Mouse (Mus musculus) left cerebral cortex, postnatal 10 days (tissue): ENCODE measurements around the gene D17H6S53E. TPM values are rescaled to one million over a fixed set of nuclear protein-coding genes. Genes with fewer than 3 reads are reported as not detected.

Experiments used
- DNase-seq, 2 experiments: peaks; one replicate each; pipeline ENCODE4 v3.0.0; 2021 to 2022; ENCODE audit warnings: low spot score in 2 of 2, mixed read lengths in 1 of 2; ENCODE audit errors: extremely low spot score in 1 of 2
- intact Hi-C: fragments of 180-260 bp; cut with DNase I; formaldehyde crosslinking; loops from one replicate; pipeline ENCODE4 v1.15.1; 2025
- total RNA-seq, 2 experiments: library from RNA; stranded (reverse); gene quantifications; 2 replicates each; pipeline ENCODE4 v1.2.3; 2021

Gene D17H6S53E
- total RNA-seq, 2 experiments from 2014 or later, result 23.8 to 24.6 TPM

DNA sequence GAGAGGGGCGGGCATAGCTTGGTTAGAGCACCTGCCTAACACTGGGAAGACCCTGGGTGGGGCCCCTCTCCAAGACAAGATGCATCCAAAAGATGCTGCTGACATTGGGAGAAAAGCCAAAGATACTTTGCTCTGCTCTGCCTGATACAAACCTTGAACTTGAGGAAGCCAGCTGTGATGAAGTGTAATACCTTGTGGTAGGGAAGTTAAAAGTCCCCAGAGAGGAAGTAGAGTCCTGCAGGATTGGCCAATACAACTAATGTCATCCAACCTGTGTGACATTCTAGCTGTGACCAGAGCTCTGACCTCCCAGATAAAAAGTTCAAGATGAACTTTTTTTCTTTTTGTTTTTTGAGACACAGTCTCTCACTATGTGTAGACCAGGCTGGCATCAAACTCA is 1.1 kb upstream of the D17H6S53E start:
- intact Hi-C loops, result no loop called here
- DNase-seq, result no peak

DNA sequence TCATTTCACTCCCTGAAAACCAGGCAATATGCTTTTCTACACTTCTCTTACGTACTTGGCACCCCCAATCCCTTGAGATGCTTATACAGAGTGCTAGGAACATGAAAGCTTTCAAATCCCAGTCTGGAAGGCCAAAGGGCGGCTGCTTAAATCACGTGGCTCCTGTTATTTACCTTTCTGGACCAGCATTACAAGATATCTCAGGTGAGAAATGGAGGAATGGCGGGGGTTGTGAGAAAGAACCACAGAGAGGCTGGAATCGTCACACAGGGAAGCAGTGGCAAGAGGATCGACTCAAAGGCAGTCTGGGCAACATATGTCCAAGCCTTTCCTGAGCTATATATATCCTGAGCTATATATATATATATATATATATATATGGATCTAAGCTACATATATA is 595 bp upstream of the D17H6S53E start:
- intact Hi-C loops, result no loop called here
- no peak for DNase-seq

DNA sequence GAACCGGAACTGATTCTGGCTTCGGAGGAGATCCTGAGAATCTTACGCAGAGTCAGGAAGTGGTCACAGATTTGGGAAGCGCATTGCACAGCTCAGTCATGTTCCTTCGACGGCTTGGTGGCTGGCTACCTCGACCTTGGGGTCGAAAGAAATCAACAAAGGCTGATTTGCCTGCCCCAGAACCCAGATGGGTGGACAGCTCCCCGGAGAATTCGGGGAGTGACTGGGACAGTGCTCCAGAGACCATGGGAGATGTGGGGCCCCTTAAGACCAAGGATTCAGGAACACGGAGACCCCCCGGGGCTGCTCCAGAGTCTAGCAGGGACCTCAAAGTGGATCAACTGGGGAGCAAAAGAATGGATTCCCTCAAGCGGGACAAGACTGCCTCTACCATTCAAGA is 844 bp downstream of the D17H6S53E start:
- DNase-seq, result no peak
- intact Hi-C loops, result no loop called here

DNA sequence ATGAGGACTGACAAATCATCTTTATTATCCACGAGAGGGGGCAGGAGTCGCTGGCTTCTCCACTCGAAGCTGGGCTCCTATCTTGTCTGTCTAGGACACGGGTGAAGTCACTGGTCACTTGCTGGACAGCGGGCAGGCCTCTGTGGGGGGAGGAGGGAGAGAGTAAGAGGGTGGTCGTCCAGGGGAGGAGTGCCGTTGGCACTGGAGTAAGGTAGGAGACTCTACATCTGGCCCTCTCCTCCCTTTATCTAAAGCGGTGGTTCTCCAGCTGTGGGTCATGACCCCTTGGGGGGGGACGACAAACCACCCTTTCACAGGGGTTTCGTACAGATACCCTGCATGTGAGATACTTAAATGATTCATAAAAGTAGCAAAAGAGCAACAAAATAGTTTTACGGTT is 2.8 kb downstream of the D17H6S53E start:
- intact Hi-C loops, result no loop called here
- DNase-seq, result no peak

DNA sequence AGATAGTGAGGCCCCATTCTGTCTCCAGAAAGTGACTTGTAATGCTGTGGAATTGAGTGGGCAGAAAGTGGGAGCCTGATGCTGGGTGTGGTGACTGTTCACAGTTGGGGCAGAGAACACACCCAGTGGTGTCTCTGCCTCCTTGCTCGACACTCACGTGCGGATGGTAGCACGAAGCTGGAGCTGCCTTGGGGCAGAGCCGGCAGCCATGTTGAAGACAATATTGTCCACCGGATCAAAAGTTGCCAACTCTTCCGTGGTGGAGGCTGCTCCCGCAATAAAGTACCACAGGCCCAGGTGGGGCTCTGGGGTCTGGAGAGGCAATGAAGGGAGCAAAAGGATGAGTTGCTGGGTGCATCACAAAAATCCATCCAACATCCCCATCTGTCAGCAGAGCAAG is 4.9 kb downstream of the D17H6S53E start:
- no peak for DNase-seq
- intact Hi-C loops, result no loop called here

DNA sequence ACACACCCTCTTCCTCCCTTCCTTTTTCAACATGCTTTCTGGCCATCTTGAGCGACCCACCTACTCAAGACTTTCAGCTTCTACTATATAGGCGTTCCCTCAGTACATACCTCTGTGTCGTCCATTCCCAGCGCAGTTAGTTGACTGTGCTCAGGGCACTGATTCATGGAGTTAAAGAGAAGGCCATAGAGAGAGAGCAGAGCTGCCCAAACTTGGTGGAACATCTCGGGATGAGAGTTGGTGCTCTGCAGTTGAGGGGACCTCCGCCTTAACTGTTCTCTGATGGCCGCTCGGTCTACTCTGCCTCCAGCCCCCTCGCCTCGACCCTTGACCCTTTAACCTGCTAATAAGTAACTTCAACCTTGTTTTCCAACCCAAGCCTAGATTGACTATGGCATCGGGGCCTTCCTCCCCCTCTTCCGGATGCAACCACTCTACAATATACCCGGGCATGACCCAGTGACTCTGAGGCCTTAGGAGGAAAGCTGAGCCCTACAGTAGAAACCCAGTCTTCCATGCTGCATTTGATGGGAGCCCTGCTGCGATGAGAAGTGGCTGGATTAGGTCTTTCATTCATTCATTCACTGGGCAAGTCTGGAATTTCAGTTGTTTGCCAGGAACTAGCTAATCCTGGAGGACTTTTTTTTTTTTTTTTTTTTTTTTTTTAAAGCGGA is 5.5 kb downstream of the D17H6S53E start, which contains the start of gene Apom:
Apom (minus strand) TSS at position 551 of the 674 bp plus-strand sequence.
- DNase-seq, result no peak
- intact Hi-C loops, result no loop called here

DNA sequence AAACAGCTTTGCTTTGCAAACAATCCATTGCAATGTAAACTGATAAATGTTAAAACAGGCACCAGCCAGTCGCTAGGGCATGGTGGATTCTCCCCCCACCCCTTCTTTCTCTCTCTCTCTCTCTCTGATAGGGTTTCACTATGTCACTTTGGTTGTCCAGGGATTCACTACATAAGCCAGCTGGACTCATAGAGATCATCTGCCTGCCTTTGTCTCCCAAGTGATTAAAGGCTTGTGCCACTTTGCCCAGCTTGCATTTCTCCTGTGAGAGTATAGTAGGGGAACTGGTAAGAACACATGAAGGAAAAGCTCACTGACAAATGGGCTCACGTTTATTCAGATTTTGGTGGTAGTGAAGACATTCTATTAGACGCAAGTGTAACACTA is 6.0 kb downstream of the D17H6S53E start:
- intact Hi-C loops, result no loop called here

DNA sequence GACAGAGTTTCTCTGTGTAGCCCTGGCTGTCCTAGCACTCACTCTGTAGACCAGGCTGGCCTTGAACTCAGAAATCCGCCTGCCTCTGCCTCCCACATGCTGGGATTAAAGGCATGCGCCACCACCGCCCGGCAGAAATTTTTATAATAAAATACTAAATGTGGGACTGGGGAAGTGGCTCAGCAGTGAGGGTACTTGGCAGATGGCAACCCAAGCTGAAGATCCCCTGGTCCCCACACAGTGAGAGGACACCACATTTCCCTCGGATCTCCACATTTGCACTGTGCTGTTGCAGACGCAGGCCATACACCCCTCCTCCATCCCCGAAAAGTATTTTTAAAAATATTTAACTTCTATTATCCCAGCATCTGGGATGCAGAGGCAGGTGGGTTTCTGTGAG is 7.3 kb downstream of the D17H6S53E start:
- intact Hi-C loops, result no loop called here

More for the DNA sequence above, 6.0 kb downstream of the D17H6S53E start:
- DNase-seq, result no peak

DNA sequence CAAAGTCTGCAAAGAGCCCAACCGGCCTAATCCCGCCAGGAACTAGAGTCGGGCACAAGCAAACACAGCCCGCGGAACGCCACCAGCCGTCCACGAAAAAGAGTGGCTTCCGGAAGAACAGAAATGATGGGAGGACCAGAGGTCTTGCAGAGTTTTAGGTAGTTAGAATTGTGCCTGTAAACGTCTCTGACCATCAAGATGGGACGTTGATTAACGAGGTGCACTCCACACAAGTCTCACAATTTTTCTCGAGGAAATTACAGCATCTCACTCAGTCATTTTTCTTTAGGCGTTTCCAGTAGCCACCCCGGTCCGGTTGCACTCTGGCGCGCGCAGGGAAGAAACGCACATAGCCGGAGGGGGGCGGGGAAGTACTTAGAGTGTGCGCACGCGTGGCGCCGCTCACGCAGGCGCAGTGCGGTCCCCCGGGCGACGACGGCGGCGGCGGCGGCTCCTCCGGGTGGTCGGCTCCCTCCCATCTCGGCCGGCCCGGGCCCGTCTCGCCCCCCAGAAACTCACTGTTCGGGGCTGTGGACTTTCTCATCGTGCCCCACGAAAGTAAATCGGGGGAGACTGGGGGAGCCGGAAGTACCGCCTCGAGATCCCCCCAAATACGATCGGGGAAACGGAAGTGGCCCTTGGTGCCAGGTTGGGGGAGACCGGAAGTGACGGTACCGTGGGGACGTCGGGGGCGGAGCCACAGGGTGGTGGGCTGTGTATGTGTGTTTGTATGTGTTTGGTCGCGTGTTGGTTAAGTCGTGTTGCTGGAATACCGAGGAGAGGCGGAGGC is 8.8 kb downstream of the D17H6S53E start, which contains the start of gene Bag6:
Bag6 (plus strand) TSS at position 378 of the 790 bp plus-strand sequence.
- DNase-seq, result peak; percentile 92 to 96
- intact Hi-C loops, result no loop called here

More for the DNA sequence above, 7.3 kb downstream of the D17H6S53E start:
- DNase-seq, result no peak

DNA sequence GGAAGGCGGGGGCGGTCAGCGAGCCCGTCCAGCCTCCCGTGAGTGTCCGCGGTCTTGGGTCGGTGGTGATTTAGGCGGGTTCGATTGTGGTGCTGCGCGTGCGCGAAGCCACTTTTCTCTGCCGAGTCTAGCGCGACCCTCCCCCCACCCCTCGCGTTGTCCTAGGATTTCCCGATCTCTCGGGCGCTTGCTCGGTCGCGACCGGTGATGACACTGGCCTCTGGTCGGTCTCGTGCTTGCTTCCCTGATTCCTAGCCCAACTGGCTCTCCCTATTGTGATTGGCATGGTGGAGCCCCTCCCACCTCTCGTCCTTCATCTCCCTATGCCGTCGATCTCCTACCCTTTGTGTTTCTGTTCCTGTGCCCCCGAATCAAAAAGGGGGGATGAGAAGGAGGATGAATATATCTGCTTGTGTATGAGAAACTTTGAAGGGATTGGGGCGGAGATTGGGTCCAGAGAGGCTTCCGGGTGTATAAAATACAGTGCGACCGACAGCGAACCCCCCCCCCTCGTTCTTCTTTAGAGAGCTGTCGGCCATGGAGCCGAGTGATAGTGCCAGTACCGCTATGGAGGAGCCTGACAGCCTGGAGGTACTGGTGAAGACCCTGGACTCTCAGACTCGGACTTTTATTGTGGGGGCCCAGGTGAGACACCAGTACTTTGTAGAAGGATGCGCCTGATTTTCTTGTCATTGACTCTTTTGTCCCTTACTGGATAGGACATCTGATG is 9.6 kb downstream of the D17H6S53E start:
- intact Hi-C loops, result no loop called here

DNA sequence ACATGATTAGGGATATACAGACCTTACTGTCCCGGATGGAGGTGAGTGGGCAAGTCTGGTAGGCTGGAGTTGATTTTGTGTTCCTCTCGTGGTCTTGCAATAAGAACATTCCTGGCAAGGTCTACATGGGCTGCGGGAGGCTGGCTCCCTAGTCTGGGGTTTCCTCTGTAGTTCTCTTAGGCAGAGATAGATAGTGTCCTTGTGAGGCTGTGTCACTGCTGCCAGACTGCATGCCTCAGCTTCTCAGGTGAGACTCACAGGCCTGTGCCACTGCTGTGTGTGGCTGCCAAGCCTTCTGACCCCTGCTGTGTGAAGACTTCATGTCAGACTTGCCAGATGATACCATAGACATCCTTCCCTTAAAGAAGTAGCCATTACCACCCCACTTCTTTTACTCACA is 13.1 kb downstream of the D17H6S53E start:
- intact Hi-C loops, result no loop called here
- DNase-seq, result no peak

More for the DNA sequence above, 9.6 kb downstream of the D17H6S53E start:
- no peak for DNase-seq

DNA sequence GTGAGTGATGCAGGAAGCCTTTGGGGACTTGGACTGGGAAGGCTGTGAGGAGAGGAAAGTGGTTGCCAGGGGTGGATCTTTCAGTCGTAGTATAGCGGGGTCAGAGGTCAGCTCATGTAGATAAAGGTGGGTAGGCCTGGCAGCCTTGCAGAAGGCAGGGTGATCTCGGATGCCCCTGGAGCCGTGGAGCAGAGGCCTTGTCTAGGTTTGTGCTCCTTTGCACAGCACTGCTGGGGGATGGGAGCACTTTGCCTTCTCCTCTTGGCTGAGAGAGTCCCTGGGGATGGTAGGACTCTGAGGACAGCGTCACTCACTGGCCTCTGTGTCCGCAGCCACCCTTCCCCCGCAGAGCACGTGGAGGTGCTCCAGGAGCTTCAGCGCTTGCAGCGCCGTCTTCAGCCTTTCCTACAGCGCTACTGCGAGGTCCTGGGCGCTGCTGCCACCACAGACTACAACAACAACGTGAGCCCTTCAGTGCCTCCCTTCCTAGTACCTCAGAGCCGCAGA is 14.4 kb downstream of the D17H6S53E start:
- DNase-seq, result no peak
- intact Hi-C loops, result no loop called here

DNA sequence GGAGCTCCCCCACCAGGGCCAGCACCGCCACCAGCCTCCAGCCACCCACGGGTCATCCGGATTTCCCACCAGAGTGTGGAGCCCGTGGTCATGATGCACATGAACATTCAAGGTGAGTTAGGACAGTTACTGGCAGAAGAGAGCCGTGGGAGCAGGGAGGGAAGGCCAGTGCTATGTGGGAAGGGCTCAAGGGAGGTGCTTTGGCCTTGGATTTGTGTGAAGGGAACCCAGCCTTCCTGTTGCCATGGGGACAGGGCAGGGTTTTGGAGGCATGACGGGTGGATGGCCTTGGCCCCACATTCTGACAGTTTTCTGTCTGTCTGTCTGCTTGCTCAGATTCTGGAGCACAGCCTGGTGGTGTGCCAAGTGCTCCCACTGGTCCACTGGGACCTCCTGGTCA is 15.8 kb downstream of the D17H6S53E start:
- intact Hi-C loops, result loop anchor here (2.0 kb wide), 1 partner anchor 17 kb away; no protein-coding TSS in a partner anchor
- no peak for DNase-seq

DNA sequence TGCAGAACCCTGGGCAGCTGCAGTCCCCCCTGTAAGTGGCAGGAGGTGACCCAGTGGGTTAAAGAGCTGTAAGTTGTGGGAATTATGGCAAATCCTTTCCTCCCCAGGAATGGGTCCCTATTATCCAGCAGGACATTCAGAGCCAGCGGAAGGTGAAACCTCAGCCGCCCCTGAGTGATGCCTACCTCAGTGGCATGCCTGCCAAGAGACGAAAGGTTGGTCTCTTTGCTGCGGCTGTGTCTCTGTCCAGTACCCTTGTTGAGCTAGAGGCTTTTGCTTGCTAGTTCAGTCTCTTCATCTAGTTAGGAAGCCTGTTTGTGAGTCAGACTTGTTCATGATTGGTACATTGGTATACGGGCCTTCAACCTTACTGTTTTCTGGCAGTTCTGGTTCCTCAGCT is 20.0 kb downstream of the D17H6S53E start:
- DNase-seq, result no peak
- intact Hi-C loops, result no loop called here

DNA sequence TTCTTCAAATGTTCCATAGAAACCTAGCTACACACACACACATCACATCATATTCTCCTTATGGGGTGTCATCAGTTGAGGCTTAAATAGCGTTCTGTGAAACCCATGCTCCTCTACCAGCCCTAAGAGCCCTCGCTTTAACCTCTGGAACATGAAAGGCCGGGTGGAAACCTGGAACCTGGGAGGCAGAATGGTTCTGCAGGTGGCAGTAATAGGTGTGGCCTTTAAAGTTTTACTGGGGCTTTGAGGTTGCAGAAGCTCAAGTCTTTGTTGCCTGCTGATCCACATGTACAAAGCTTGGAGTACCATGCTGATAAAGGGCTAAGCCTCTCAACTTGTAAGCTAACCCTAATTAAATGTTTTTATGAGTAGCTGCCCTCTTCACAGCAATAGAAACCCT is 21.2 kb downstream of the D17H6S53E start:
- DNase-seq, result no peak
- intact Hi-C loops, result no loop called here

DNA sequence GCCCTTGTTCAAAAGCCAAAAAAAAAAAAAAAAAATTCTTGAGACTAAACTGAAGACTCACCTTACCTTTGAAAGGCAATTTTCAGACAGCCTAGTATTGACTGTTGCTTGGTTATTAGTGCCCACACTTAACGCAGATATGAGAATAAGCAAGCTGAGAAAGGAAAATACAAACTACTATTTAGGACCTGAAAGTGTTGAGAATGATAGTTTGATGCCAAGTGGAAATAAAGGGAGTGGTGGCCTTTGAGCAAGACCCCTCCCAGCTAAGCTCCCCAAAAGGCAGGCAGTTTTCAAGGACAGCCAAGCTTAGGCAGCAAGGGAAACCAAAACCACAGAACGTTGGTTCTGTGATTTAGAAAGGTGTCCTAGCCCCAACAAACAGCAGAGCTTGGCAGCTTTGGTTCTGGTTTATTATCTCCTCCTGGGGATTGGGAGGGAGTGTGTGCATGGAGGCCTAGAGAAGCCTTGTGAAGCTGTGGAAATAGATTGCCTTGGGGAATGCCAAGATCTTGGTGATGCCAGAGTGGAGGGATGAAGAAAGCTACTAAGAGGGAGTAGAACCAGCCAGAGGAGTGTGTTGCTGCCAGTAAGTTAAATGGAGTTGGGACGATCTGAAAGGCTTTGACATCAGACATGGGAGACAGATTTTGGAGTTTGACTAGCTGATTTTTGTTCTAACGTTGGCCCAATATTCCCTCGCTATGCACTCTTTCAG is 21.9 kb downstream of the D17H6S53E start:
- intact Hi-C loops, result no loop called here

DNA sequence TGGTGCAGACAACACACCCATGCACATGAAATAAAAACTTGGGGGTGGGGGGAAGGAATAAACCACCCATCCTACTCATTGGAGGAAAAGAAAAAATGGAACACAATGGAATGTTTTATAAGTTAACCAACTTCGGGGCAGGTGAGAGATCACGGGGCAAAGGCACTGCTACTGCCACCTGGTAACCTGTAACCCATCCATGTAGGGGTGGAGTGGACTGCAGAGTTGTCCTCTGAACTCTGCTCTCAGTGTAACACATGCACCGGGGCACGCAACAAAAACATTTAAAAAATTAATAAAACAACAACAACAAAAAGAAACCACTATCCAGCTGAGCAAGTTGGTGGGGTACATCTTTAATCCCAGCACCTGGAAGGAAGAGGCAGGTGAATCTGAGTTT is 25.9 kb downstream of the D17H6S53E start:
- DNase-seq, result no peak
- intact Hi-C loops, result no loop called here

More for the DNA sequence above, 21.9 kb downstream of the D17H6S53E start:
- no peak for DNase-seq

DNA sequence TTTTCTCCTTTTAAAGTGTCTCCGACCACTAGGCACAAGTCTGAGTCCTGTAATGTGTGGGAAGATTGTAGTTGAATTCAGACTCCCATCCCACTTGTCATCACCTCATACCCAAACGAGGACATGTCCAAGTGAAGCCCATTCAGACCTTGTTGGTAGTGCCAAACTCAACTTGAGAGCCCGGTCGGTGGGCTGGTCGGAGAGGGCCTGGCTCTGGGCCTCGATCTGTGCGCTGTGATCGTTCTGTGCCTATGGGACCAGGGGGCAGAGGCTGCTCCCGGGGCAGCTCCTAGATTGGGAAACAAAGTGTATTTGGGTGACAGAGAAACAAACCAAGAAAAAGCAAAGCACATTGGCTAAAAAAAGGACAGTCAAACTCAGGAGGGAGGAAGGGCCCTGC is 26.9 kb downstream of the D17H6S53E start:
- intact Hi-C loops, result no loop called here
- DNase-seq, result no peak

DNA sequence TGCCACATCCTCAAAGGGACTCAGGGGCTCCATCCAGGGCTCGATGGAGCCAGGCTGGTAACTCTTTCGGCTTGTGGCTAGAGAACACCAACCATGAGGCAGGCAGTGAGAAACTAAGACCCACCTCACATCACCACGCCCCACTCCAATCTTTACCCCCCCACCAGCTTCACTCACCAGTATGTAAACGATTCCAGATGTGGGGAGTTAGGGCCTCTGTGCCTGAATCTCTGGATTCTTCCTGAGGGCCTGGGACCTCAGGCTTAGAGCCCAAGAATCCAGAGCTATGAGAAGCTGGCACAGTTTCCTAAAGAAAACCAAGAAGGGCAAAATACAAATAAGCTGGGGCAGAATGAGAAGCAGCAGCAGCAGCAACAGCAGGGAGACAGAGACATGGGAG is 27.8 kb downstream of the D17H6S53E start:
- intact Hi-C loops, result no loop called here
- no peak for DNase-seq
